Mouse (Mus musculus): ENCODE data around the gene Mettl7a2. TPM values are rescaled to one million over a fixed set of nuclear protein-coding genes. Genes with fewer than 3 reads are reported as not detected.
"Not testable (repeated sequence)": the region's sequence is repeated elsewhere in the genome, so short reads cannot be mapped to it uniquely, and the experiment has no call there.

The Mettl7a2 gene
- polyA plus RNA-seq, 2 experiments from 2014 or later, result not detected

DNA sequence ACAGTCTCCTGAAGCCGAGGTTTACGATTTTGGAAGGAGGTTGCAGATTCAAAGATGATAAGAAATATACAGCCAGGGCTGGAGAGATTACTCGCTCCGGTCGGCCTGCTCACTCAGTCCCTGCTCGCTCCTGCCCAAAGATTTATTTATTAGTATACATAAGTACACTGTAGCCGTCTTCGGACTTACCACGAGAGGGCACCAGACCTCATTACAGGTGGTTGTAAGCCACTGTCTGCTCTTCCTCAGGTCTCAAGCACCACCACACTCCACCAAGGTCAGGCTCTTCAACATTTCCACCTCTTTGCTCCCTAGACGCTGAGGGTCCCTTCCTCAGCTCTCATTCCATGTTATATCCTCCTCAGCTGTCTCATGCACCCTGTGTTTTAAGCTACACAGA is 15.2 kb upstream of the Mettl7a2 start:
- ATAC-seq, result peak; percentile 51

DNA sequence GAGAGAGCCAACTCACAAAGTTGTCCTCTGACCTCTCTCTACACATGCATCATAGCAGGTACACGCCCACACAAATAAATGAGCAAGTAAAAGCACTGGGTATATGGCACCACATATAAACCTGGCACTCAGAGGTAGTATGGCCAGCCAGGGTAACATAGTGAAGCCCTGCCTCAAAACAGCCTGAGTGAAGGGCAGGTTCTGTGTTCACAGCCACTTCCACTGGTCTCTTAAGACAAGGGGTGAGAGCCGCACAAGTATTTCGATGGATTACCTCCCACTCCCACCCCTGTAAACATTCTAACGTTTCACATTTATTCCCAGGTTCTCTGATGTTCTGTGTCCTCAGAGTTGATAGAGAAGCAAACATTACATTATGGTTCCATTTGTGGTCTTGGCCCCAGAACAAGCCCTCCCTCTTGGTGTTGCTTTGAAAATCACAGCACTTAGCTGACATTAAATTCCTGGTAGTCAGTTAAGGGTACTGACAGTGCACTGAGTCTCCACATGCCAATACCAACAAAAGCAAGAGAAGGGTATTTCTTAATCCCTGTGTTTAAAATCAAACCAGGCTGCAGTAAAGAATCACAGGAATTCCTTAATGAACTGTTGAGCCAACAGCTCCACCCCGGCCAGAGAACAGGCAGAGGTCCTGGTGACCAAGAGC is 11.6 kb upstream of the Mettl7a2 start:
- ATAC-seq, result not testable (repeated sequence)

DNA sequence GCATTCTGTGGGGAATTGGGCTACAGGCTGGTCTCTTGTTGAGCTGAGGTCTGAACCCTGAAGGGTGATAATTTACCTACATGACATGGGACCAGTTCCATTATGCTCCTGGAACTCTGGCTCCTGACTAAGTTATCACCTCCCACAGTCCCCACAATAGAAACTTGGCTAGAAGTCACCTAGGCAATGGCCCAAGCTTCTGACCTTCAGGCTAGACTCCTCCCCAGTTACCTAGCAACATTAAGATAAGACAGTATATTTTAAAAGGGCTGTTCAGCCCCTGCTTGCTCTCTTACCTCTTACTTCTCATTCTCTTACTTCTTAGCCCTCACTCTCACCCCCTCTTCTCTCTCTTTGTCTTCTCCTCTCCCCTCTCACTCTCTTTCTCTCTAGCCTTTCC is 7.5 kb upstream of the Mettl7a2 start:
- no peak for ATAC-seq

DNA sequence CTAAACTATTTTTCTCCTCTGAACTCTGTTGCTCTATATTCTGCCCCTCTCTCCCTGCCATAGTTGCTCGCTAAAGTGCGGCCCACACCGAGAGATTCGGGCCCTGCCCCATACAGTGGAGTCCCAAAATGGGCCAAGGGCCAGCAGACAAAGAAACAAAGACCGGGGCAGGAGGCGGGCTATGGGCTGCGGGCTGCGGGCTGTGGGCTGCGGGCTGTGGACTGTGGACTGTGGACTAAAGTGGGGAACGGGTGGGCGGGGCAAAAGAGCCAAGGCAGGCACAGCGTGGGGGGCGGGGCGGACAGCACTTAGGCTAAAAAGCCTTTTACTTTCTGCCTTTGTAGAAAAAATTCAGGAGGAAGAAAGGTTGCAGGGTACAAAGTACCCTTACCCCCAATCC is 6.2 kb upstream of the Mettl7a2 start:
- ATAC-seq, result no peak

DNA sequence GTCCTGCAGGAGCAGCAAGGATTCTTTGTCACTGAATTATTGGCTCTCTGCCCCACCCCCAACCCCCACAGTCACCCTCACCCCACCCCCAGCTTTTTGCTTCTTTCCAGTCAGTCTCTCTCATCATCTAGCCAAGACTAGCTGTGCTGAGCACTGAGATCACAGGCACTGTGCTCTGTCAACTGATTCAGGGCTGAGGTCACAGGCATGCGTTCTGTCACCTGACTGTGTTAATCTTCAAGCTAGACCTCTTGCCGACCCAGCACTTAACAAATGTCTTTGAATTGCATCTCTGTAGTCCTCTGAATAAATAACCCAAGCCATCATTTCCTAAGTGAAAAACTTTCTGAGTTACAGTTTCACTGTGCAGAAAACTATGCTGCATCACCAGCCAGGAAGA is 3.5 kb upstream of the Mettl7a2 start:
- no peak for ATAC-seq

DNA sequence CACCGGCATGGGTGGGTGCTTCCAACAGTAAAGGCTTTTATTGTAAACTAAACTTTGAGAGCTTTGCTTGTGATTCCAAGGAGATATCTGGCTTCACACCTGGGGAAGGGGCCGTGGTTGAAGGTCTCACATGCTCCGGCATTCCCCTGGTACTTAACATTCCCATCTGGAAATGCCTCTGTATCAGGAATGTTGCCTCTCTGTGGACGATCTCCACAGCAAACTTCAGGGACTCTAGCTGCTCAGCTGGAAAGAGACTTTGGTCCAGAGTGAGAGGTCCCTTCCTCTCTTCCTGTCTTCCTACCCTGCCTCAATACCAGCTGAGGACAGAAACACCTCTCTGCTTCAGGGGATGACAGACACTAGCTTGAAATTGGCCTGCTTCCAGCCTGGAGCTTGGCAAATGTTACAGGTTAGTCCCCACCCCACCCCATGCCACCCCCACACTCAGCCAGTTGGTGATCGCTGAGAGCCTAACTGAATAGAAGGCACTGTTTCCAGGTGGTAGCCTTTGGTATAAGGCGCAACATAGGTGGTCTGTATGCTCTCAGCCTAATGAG is 1.4 kb upstream of the Mettl7a2 start:
- ATAC-seq, result no peak

DNA sequence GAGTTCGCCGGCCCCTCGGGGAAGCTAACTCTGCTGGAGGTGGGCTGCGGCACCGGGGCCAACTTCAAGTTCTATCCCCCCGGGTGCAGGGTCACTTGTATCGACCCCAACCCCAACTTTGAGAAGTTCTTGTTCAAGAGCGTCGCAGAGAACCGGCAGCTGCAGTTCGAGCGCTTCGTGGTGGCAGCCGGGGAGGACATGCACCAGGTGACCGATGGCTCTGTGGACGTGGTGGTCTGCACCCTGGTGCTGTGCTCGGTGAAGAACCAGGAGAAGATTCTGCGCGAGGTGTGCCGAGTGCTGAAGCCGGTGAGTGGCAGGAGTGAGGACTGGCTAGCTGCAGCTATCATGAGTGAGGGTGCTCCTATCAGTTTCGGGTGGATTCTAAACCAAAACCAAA is 399 bp downstream of the Mettl7a2 start:
- ATAC-seq, result not testable (repeated sequence)

DNA sequence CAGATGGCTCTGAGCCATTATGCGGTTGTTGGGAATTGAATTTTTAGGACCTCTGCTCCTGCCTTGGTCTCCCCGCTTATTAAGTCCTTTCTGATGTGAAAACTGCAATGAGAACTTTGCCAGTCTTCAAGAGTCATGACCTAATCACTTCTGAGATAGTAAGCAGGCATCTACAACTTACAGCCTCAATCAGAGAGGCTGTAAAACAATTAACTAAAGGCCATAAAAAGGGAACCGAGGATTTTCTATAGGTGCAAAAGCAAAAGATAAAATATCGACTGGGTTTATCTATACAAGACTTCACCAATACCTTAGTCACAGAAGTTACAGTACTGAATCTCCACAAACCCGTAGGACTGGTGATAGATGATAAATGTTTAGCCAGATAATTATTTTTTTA is 2.9 kb downstream of the Mettl7a2 start:
- no peak for ATAC-seq

DNA sequence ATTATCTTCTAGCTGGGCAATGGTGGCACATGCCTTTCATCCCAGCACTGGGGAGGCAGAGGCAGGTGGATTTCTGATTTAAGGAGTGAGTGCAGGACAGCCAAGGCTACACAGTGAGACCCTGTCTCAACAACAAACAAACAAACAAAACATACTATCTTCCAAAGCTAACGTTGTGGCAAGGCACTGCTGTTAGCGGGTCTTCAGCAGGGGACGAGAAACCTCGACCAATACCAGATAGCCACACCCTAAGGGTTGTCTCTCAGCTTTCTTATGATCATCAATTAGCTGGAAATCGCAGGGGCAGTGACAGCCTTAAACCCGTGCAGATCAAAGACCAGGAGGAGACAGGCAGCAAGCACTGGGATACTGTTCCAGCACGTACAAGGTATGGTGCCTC is 11.2 kb downstream of the Mettl7a2 start, which contains the start of gene Higd1c:
Gene Higd1c (plus strand): TSS at position 301 of the 400 bp plus-strand sequence.
- ATAC-seq, result no peak

DNA sequence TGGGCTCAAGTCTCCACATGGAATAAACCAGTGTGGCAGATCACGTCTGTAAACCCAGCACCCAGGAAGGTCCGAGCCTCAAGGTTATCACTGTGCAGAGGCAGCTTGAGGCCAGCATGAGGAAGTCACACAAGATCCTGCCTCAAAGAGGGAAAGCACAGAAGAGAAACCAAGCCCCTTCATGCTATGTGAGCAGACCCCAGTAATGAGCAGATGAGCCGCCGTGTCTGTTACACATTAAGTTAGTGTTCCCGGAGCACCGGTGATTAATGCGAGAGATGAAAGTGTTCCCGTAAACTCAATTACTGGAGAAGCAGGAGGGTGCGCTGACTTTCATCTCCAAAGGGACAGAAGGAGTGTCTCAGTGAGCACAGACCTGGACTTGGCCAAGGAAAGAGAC is 13.0 kb downstream of the Mettl7a2 start:
- ATAC-seq, result not testable (repeated sequence)

DNA sequence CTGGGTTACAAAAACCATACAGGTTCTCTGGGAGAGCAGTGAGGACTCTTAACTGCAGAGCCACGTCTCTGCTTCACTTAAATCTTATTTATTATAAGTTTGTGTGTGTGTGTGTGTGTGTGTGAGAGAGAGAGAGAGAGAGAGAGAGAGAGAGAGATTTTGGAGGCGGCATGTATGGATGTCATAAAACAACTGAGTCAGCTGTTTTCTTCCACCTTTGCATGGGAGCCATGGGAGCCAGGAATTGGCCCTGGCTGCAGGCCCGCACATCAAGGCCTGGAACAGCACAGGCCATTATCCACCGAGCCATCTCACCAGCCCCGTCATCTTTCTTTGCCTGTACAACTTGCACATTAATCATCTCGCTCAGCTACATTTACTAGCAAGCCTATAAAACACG is 14.1 kb downstream of the Mettl7a2 start:
- ATAC-seq, result no peak

DNA sequence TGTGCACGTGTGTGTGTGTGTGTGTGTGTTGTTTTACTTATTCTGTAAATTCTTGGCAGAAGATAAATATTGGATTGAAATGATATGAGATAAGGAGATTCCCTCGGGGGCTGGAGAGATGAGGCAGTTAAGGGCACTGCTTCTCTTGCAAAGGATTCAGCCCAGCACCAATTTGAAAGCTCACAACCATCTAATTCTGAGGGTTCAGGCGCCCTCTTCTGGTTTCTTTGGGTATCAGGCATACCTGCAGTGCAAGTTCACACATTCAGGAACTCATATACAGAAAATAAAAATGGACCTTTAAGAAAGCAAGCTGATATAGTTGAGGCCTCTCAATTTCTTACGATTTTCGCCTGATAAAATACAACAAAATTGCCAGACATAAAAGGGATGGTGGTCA is 22.1 kb downstream of the Mettl7a2 start:
- no peak for ATAC-seq

DNA sequence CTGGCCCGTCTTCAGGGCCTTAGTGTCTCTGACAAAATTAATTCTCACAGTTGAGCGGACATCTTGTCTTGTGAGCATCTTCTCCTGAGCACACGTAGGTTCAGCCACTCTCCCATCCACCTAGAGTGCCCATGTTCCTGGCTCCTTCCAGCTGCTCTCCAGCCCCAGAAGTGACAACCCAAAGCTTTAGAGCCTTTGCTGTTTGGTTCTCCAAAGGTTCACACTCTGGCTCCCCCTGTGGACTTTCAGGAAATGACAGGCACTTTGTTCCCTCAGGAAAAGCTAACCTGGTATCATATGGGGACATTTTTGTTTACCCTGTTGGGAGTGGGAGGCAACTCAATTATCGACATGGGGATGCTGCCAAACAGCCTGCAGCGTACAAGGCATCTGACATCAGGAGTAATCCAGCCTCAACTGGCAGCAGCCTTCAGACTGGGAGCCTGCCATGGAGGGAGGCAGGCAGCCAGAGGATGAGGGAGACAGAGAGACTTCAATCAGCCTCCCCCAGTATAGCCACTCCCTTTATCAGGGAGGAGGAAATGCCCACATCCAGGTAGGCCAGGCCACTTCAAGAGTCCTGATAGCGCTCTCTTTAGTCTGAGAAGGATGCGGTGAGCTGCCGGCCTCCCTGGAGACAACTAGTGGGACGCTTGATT is 25.0 kb downstream of the Mettl7a2 start:
- ATAC-seq, result not testable (repeated sequence)

DNA sequence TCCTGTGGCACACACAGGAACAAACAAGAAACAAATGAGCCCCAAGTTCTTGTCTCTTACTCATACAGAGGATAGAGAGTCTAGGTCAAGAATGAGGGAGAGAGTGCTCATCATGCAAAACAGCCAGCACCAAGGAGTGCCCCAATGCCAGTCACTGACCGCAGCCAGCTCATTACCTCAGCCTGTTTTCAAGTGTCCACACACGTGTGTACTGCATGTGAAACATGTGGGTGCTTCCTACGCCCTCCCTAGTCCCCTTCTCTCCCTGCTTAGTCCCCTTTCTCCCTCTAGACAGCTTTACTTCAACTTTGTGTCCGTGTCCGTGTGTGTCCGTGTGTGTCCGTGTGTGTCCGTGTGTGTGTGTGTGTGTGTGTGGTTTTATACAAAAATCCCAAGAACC is 26.7 kb downstream of the Mettl7a2 start:
- ATAC-seq, result no peak

DNA sequence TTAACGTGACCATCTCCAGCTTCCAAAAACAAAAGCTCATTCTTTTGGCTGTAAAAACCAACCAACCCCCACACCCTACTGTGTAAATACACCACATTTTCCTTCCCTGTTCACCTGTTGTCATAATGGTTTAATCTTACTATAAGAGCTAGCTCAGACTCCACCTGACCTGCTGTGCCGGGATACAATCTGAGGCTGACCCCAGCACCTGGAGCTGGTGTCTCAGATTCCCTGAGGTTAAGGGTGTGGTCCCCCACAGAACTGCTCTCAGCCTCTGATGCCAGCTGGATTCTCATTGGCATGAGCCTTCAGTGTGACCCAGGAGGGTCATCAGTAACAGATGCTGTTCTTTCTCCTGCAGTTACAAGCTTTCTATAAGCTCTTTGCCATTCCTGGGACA is 27.1 kb downstream of the Mettl7a2 start:
- no peak for ATAC-seq

DNA sequence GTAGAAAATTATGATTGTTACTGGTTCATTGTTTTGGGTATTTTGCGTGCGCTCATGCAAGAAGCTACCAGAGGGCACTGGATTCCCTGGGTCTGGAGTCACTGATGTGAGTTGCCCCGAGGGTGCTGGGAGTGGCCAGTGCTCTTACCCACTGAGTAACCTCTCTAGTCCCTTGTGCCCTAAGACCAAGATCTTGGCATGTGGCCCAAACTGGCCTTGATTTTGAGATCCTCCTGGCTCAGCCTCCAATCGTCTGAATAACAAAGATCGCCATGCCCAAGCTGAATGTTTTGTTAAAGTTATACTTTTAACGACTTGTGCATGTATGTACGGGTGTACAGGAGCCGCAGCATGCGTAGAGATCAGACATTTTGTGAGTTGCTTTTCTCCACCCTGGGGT is 32.7 kb downstream of the Mettl7a2 start:
- no peak for ATAC-seq

DNA sequence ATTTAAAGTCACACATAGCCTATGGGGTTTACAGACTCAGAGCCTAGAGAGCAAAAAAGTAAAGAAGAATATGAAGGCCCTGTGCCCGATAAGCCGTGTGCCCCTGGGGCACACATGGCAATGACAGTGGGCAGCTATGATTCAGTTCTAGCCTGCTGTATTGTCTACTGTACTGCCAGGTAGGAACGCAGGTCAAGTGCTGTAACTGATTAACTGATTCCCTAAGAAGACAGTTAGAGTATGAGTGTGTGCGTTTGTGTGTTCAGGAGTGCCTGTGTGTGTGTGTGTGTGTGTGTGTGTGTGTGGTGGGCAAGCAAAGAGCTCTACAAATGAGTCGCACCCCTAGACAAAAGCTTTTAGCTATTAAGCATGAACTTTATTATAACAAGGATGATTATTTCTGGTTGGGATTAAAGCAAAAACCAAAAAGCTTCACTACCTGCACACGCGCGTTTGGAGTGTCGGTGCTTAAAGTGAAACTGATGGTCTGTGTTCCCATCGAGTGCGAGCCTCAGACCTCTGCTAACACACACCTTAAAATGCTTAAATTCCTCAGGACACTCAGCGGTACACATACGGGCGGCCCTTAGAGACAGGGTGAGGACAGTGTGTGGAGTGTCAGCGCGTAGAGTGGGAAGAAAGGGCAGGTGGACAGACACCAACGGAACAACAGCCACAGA is 34.7 kb downstream of the Mettl7a2 start:
- ATAC-seq, result no peak

DNA sequence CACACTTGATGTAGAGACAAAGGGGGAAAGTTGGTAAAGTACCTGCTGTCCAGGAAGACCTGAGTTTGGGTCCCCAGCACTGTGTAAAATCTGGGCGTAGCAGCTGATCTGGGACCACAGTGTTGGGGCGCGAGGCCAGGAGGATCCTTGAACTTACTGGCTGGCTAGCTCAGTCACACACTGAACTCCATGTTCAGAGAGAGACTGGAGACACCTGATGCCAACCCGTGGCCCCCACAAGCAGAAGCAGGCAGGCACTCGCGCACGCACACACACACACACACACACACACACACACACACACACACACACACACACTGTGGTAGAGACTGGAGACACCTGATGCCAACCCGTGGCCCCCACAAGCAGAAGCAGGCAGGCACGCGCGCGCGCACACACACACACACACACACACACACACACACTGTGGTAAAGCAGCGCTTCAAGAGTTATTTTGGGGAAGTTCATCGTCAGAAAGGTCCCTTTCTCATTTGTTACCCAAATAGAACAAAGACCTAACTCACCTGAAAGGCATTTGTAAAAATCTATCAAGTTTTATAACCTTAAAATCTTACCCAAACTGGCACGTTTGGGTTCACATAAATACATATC is 35.3 kb downstream of the Mettl7a2 start:
- no peak for ATAC-seq

DNA sequence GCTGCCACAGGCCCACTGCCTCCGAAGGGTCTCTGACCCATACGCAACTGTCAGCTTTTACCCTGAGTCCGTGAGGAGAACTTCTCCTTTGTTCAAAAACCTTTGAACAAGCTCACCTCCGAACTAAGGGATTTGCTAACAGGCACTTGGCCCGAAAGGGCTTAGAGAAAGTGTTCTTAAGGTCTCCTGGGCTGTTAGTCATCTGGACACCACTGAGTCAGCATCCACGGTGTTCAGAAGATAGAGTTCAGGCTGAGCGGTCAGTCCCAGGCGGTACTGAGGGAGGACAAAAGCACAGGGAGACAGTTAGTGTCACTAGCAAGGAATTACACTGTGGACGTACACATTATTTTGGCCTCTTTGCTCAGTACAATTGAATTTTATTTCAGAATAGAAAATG is 35.9 kb downstream of the Mettl7a2 start:
- no peak for ATAC-seq

DNA sequence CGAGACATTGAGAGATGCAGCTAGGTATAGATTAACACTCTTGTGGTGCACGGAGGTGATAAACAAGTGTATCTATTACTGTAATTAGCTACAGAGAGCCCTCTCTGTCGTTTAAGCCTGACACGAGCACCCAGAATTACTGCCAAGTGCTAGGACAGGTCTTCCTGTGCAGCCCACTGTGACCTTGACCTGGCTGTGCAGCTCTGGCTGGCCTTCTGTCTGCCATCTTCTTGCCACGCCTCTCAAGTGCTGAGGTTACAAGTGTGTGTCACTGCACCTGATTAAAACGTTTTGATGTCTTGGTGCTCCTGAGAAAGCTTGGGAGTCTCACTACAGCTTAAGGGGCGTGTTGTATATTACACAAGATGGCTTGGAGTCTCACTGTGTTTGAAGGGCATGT is 38.1 kb downstream of the Mettl7a2 start:
- ATAC-seq, result no peak

DNA sequence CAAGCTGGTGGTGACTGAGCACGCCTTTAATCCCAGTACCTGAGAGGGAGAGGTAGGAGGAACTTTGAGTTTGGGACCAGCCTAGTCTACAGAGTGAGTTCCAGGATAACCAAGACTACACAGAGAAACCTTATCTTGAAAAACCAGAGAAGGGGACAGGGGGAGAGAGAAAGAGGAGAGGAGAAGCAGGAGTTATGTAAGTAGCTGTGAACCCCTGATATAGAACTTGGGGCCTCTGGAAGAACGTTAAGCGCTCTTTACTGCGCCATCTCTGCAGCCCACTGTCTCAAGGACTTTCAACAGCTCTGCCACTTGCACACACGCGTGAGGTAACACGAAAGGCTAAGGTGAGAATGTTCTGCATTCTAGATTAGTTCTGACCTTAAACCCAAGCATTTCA is 38.6 kb downstream of the Mettl7a2 start:
- no peak for ATAC-seq

DNA sequence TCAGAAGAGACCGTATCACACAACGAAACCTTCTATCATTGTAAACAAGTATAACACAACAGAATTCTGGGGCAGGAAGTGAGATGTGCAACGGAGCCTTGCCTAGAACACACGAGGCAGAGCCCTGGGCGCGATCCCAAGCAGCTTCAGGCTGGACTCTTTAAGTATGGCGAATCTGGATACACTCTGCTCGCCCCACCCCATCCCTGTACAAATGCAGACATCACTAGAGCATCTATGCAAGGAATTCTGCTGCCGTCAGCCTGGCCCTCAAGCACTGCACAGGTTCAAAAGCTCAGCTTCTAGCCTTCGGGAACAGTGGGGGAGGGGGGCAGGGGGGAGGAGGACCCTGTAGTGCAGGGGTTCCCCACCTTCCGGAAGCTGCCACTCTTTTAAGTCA is 40.0 kb downstream of the Mettl7a2 start:
- ATAC-seq, result no peak

DNA sequence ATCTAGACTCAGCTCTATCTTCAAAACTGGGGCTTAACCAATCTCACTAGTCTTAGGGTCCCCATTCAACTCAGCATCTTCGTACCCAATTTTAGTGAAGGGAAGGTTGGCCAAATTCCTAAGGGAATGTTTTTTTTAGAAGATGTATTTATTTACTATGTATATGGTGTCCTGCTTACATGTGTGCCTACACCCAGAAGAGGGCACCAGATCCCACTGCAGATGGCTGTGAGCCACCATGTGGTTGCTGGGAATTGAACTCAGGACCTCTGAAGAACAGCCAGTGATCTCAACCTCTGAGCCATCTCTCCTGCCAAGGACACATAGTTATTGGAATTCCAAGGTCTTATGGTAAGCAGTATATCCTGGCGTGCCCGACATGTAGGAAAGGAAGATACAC is 42.6 kb downstream of the Mettl7a2 start:
- no peak for ATAC-seq

Data from CD4-positive, CD25-positive, alpha-beta regulatory T cell, adult 4 months (primary cell).